ENCODE assay signal across 27 mouse cellular contexts in genomic region chr5:36429551-36429950, GRCm38 (mm10). TPM values are rescaled to one million over a fixed set of nuclear protein-coding genes. Genes with fewer than 3 reads are reported as not detected.
"Had no signal": no experiment of that assay in that cellular context is flagged by ENCODE, and none has a peak within 500 bp of the region (broad histone marks: within the 10 kb centered on the region; RNA-seq: fewer than 3 reads in every experiment).

No protein-coding gene starts in this region.

- H3K9ac ChIP-seq: heart, embryonic 12.5 days; hindbrain, embryonic 12.5 days; hindbrain, embryonic 14.5 days; intestine, embryonic 15.5 days; limb, embryonic 13.5 days; limb, embryonic 15.5 days; liver, embryonic 12.5 days; liver, embryonic 14.5 days had no signal

- H3K4me2 ChIP-seq: heart, embryonic 12.5 days; hindbrain, embryonic 12.5 days; hindbrain, embryonic 14.5 days; intestine, embryonic 15.5 days; limb, embryonic 13.5 days; limb, embryonic 15.5 days; liver, embryonic 12.5 days had no signal

- ATAC-seq: hindbrain, embryonic 16.5 days; inflammation-experienced regulatory T-cells, adult 6 months; intestine, embryonic 15.5 days; intestine, postnatal 0 days; liver, embryonic 12.5 days had no signal

- H3K4me3 ChIP-seq: heart, embryonic 10.5 days; heart, embryonic 12.5 days; hindbrain, embryonic 10.5 days; hindbrain, embryonic 12.5 days; intestine, embryonic 15.5 days; layer of hippocampus, adult 2 months; left cerebral cortex, adult 2 months; limb, embryonic 13.5 days; limb, embryonic 15.5 days; liver, embryonic 12.5 days had no signal

- DNase-seq: gastrocnemius, postnatal 25 days; heart, adult 18-20 months; heart, postnatal 10 days; heart, postnatal 4 days; kidney, adult 18-20 months; kidney, adult 8-10 months; kidney, postnatal 10 days; kidney, postnatal 4 days; left cerebral cortex, postnatal 4 days; lung, adult 18-20 months had no signal

- H3K27me3 ChIP-seq: hindbrain, embryonic 12.5 days; intestine, embryonic 15.5 days; limb, embryonic 13.5 days; limb, embryonic 15.5 days had no signal

- H3K36me3 ChIP-seq: heart, embryonic 10.5 days; heart, embryonic 12.5 days; hindbrain, embryonic 10.5 days; hindbrain, embryonic 12.5 days; intestine, embryonic 15.5 days; limb, embryonic 13.5 days; limb, embryonic 15.5 days; liver, embryonic 12.5 days had no signal

- H3K4me1 ChIP-seq: liver, embryonic 12.5 days had no signal

- H3K27ac ChIP-seq: heart, embryonic 10.5 days; hindbrain, embryonic 10.5 days; hindbrain, embryonic 12.5 days; hindbrain, embryonic 14.5 days; intestine, embryonic 15.5 days; layer of hippocampus, adult 2 months; left cerebral cortex, adult 2 months; limb, embryonic 13.5 days; limb, embryonic 15.5 days; liver, embryonic 12.5 days; liver, embryonic 14.5 days had no signal

- H3K9me3 ChIP-seq: heart, embryonic 10.5 days; heart, embryonic 12.5 days; hindbrain, embryonic 10.5 days; hindbrain, embryonic 12.5 days; intestine, embryonic 15.5 days; limb, embryonic 13.5 days; limb, embryonic 15.5 days; liver, embryonic 12.5 days had no signal

RNA-seq across cellular contexts. Expression of gene Sorcs2, which starts 31.6 kb away (rescaled TPM):
- total RNA-seq: granulocyte monocyte progenitor cell, adult 5-6 weeks had no signal

RNA-seq across cellular contexts. Expression of gene Ccdc96, which starts 54.8 kb away (rescaled TPM):
- total RNA-seq: granulocyte monocyte progenitor cell, adult 5-6 weeks; liver, adult 2 months had no signal
- polyA plus RNA-seq: liver, adult 2 months had no signal
